Mouse (Mus musculus) colon, adult 2 months (tissue): ENCODE data around the gene Robo2. TPM values are rescaled to one million over a fixed set of nuclear protein-coding genes. Genes with fewer than 3 reads are reported as not detected.

Experiments
- polyA plus RNA-seq: library from polyadenylated mRNA; depleted of rRNA; stranded (reverse); fragments of >200 nt; gene quantifications from 2 replicates; pipeline ENCODE4 v1.2.3, GENCODE M21; 2012; rRNA removed

Gene Robo2
- 8.4 and 17.7 TPM in 2 replicates for polyA plus RNA-seq

DNA sequence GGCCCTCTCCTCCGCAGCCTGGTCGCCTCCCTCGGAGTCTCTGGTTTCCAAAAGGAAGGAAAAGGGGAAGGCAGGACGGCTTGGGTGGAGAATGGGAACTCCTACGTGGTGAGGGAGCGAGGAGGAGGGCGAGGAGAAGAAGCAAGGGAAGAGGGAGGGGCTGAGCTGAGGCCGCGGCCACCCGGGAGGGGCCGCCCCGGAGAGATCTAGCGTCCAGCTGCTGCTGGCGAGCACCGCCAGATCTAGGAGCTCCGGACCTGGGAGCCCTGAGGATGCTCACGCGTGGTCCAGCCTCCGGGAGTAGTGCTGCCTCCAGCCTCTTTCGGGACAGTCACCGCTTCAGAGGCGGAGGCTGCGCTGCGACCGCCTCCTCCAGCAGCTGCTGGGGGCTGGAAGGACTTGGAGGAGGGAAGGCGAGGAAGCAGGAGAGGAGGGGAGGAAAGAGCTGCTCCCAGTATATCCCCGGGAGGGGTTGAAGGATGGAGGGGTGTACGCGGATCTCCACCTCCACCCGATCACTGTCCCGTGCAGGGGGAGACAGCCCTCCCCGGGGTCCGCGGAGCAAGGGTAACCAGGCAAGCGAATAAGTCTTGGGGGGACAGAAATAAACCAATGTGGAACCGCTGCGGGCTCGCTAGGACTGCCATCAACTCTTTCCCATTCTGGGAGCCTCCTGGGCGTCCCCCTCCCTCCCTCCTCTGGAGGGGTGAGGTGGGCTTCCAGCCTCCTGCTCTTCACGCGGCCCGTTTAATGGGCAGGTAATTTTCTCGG, at the start of gene Robo2:
Robo2 (minus strand) TSS at position 345 of the 771 bp plus-strand sequence.

